Mouse (Mus musculus): ENCODE data around the gene Gm21983. TPM values are rescaled to one million over a fixed set of nuclear protein-coding genes. Genes with fewer than 3 reads are reported as not detected.
A peak's percentile ranks its signal among the peaks of the same experiment; 100 is the strongest.

Gene Gm21983
- total and polyA plus RNA-seq, 3 experiments, result 0.16 TPM; not detected in 2

DNA sequence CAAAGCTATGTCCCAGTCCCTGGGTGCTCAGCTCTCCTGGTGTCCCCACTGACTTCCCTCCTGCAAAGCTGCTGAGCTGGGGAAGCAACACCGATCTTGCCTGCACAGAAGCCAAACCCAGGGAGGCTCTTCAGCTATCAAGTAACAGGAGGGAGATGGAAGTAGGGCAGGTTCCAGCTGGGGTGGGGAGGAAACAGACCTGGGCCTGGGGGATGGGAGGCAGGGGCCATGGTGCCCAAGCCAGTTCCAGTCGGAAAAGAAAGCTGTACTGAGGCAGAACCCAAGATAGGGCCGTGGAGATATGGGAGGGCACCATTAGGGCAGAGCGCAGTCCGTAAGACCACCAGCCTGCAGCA lies 17.5 kb downstream of the Gm21983 start:
- Histone ChIP-seq H3K9ac (ENCODE audit: low read depth, low read length) (no peak overlapping the region; the same call in 1 of the 2 replicates), H3K4me3 (no peak overlapping the region; the same call in 1 of the 2 replicates), H3K27me3 (ENCODE audit: control insufficient read depth, insufficient read depth, low read length) (no peaks in the 10 kb centered on the region), H3K36me3 (ENCODE audit: control insufficient read depth, insufficient read depth, low read length) (peaks cover 7% of the 10 kb centered on the region; the same call in 1 of the 2 replicates), H3K4me1 (ENCODE audit: control insufficient read depth, insufficient read depth, low read length) (peaks cover 37% of the 10 kb centered on the region), H3K79me2 (replicated peaks; ENCODE audit: control insufficient read depth, insufficient read depth, low read length) (peaks cover 8% of the 10 kb centered on the region), H3K27ac (peak overlapping the region; percentile 15; the same call in 1 of the 2 replicates)
- 48% methylated on average over 5 of the region's 5 CpGs for WGBS
- DNase-seq, result no peak
- TF ChIP-seq CTCF (IDR thresholded peaks at IDR 0.05) (no peak), POLR2A (IDR thresholded peaks at IDR 0.05; ENCODE audit: insufficient read depth, low read depth, low read length) (no peak), EP300 (IDR thresholded peaks at IDR 0.05; ENCODE audit: insufficient read depth, low read depth, low read length) (no peak)
- intact Hi-C loops (cut with DNase I), result loop anchor here (5.0 to 10.0 kb wide), 2 partner anchors 164 to 311 kb away; partner anchors contain the start of gene Sertad3

GRCm38 (mm10) chr7:27162780-27163449 lies 18.0 kb downstream of the Gm21983 start:
- H3K79me2 ChIP-seq (replicated peaks; ENCODE audit: control insufficient read depth, insufficient read depth, low read length), result peaks cover 8% of the 10 kb centered on the region
- peaks cover 7% of the 10 kb centered on the region; the same call in 1 of the 2 replicates for H3K36me3 ChIP-seq (ENCODE audit: control insufficient read depth, insufficient read depth, low read length)

GRCm38 (mm10) chr7:27161744-27162143 lies 19.1 kb downstream of the Gm21983 start:
- H3K79me2 ChIP-seq (replicated peaks; ENCODE audit: control insufficient read depth, insufficient read depth, low read length), result peaks cover 8% of the 10 kb centered on the region
- H3K27ac ChIP-seq, result peak overlapping the region; percentile 69; the same call in 1 of the 2 replicates
- H3K9ac ChIP-seq (ENCODE audit: low read depth, low read length), result no peak overlapping the region
- no peak for TF ChIP-seq POLR2A (IDR thresholded peaks at IDR 0.05; ENCODE audit: insufficient read depth, low read depth, low read length)
- TF ChIP-seq EP300 (IDR thresholded peaks at IDR 0.05; ENCODE audit: insufficient read depth, low read depth, low read length), result 0 out of 2 replicates have a peak, but pooled peaks have one; percentile 16
- no peak for TF ChIP-seq CTCF (IDR thresholded peaks at IDR 0.05)
- no peaks in the 10 kb centered on the region for H3K27me3 ChIP-seq (ENCODE audit: control insufficient read depth, insufficient read depth, low read length)
- intact Hi-C loops (cut with DNase I), result loop anchor here (2.0 to 10.0 kb wide), 3 partner anchors 17 to 313 kb away; partner anchors contain the start of genes Rab4b and Sertad3
- WGBS, result 53% methylated on average over 4 of the region's 4 CpGs
- H3K4me3 ChIP-seq, result no peak overlapping the region
- H3K4me1 ChIP-seq (ENCODE audit: control insufficient read depth, insufficient read depth, low read length), result peaks cover 32% of the 10 kb centered on the region
- H3K36me3 ChIP-seq (ENCODE audit: control insufficient read depth, insufficient read depth, low read length), result peaks cover 7% of the 10 kb centered on the region; the same call in 1 of the 2 replicates
- DNase-seq, result peak in 1 of 2 experiments; percentile 45

More at GRCm38 (mm10) chr7:27162780-27163449, 18.0 kb downstream of the Gm21983 start:
- H3K27me3 ChIP-seq (ENCODE audit: control insufficient read depth, insufficient read depth, low read length), result no peaks in the 10 kb centered on the region
- intact Hi-C loops (cut with DNase I), result loop anchor here (5.0 to 10.0 kb wide), 2 partner anchors 164 to 312 kb away; partner anchors contain the start of gene Sertad3
- 59% methylated on average over 5 of the region's 5 CpGs for WGBS
- H3K4me1 ChIP-seq (ENCODE audit: control insufficient read depth, insufficient read depth, low read length), result peaks cover 37% of the 10 kb centered on the region
- peak overlapping the region; percentile 4; the same call in 1 of the 2 replicates for H3K9ac ChIP-seq (ENCODE audit: low read depth, low read length)
- H3K27ac ChIP-seq, result no peak overlapping the region; the same call in 1 of the 2 replicates
- no peak for DNase-seq
- H3K4me3 ChIP-seq, result no peak overlapping the region
- TF ChIP-seq CTCF (IDR thresholded peaks at IDR 0.05), result no peak
- TF ChIP-seq POLR2A (IDR thresholded peaks at IDR 0.05; ENCODE audit: insufficient read depth, low read depth, low read length), result no peak
- no peak for TF ChIP-seq EP300 (IDR thresholded peaks at IDR 0.05; ENCODE audit: insufficient read depth, low read depth, low read length)

DNA sequence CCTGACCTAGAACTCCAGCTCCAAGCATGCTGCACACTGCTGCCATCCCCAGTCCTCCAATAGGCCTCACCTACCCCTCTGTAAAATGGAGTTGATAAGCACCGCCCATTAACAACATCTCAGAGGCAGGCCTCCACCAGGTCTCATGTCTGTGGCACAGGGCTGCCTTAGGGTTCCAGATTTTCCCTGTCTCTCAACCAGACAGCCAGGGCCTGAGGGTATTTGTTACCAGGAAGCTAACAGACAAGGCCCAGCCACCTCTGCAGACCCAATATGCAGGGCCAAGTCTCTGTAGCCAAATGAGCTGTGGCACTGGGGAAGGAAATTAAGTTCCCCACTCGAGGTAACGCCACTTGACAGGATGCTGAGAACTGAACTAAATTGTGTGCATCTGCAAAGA lies 20.0 kb downstream of the Gm21983 start:
- H3K9ac ChIP-seq (ENCODE audit: low read depth, low read length), result no peak overlapping the region
- peaks cover 32% of the 10 kb centered on the region for H3K4me1 ChIP-seq (ENCODE audit: control insufficient read depth, insufficient read depth, low read length)
- peak overlapping the region; percentile 69 for H3K27ac ChIP-seq
- H3K79me2 ChIP-seq (replicated peaks; ENCODE audit: control insufficient read depth, insufficient read depth, low read length), result peaks cover 8% of the 10 kb centered on the region
- H3K27me3 ChIP-seq (ENCODE audit: control insufficient read depth, insufficient read depth, low read length), result no peaks in the 10 kb centered on the region
- intact Hi-C loops (cut with DNase I), result loop anchor here (2.0 to 10.0 kb wide), 3 partner anchors 18 to 314 kb away; partner anchors contain the start of genes Rab4b and Sertad3
- no peak for TF ChIP-seq CTCF (IDR thresholded peaks at IDR 0.05)
- no peak for TF ChIP-seq EP300 (IDR thresholded peaks at IDR 0.05; ENCODE audit: insufficient read depth, low read depth, low read length)
- no peak for TF ChIP-seq POLR2A (IDR thresholded peaks at IDR 0.05; ENCODE audit: insufficient read depth, low read depth, low read length)
- H3K4me3 ChIP-seq, result no peak overlapping the region
- WGBS, result 61% methylated on average over 3 of the region's 3 CpGs
- peaks cover 7% of the 10 kb centered on the region; the same call in 1 of the 2 replicates for H3K36me3 ChIP-seq (ENCODE audit: control insufficient read depth, insufficient read depth, low read length)
- no peak for DNase-seq

- peak overlapping the region; percentile 69 for H3K27ac ChIP-seq
- peak overlapping the region; percentile 15; the same call in 1 of the 2 replicates for H3K9ac ChIP-seq (ENCODE audit: low read depth, low read length)
- intact Hi-C loops (cut with DNase I), result loop anchor here (2.0 to 10.0 kb wide), 5 partner anchors 19 to 315 kb away; partner anchors contain the start of genes Itpkc, Rab4b and Sertad3
- WGBS, result 8% methylated on average over 8 of the region's 8 CpGs
- DNase-seq, result peak; percentile 85 to 89
- H3K4me3 ChIP-seq, result no peak overlapping the region
- 0 out of 2 replicates have a peak, but pooled peaks cover 4% of the 10 kb centered on the region for H3K79me2 ChIP-seq (replicated peaks; ENCODE audit: control insufficient read depth, insufficient read depth, low read length)
- H3K36me3 ChIP-seq (ENCODE audit: control insufficient read depth, insufficient read depth, low read length), result peaks cover 7% of the 10 kb centered on the region; the same call in 1 of the 2 replicates
- TF ChIP-seq POLR2A (IDR thresholded peaks at IDR 0.05; ENCODE audit: insufficient read depth, low read depth, low read length), result peak; percentile 63
- peak; percentile 96 for TF ChIP-seq CTCF (IDR thresholded peaks at IDR 0.05)
- TF ChIP-seq EP300 (IDR thresholded peaks at IDR 0.05; ENCODE audit: insufficient read depth, low read depth, low read length), result peak; percentile 77; the same call in 1 of the 2 replicates
- no peaks in the 10 kb centered on the region for H3K27me3 ChIP-seq (ENCODE audit: control insufficient read depth, insufficient read depth, low read length)
- H3K4me1 ChIP-seq (ENCODE audit: control insufficient read depth, insufficient read depth, low read length), result peaks cover 32% of the 10 kb centered on the region
Measured at GRCm38 (mm10) chr7:27159882-27160281, 21.0 kb downstream of the Gm21983 start.

All from heart, adult 2 months (tissue).